ENCODE assay signal across 10 mouse cellular contexts in the genomic region with DNA sequence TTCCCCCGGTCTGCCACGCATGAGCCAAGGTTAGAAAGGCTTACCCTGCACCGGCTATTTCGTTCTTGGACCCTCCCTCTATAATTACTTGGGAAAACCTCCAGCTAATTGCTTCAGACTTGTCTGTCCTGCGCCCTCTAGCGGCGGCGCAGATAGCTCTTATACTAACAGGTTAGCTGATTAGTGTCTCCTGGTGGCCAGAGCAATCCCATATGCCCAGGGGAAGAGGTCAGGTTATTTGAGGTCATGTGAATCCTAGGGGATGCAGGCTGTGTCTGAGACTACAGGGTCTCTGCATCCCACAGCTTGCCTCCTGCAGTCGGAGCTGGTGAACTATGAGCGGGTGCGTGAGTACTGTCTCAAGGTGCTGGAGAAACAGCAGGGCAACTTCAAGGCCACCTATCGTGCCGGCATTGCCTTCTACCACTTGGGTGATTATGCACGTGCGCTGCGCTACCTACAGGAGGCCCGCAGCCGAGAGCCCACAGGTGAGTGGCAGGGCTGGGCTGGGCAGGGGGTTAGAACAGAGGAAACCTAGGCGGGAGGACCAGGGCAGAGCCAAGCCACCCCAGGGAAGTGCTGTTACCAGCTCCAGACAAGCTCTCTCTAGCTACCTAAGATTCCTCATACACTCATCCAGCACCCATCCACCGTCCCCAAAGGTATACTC. TPM values are rescaled to one million over a fixed set of nuclear protein-coding genes. Genes with fewer than 3 reads are reported as not detected.
A peak's percentile ranks its signal among the peaks of the same experiment; 100 is the strongest.
DNase-seq lines count a peak whose midpoint lies in the region; ATAC-seq lines count a peak whose summit lies in the region.
"Had no signal": no experiment of that assay in that cellular context is flagged by ENCODE, and none has a peak within 500 bp of the region (broad histone marks: within the 10 kb centered on the region; RNA-seq: fewer than 3 reads in every experiment).

No protein-coding gene starts in this region.

- ATAC-seq in cerebellum, adult (ENCODE audit: insufficient number of reproducible peaks, low FRiP score, low TSS enrichment) = no peak
- ATAC-seq in forebrain, embryonic 14.5 days = no peak
- ATAC-seq in midbrain, embryonic 11.5 days (ENCODE audit: low FRiP score) = no peak

- H3K9me3 ChIP-seq in forebrain, embryonic 14.5 days (replicated peaks; ENCODE audit: control insufficient read depth, low read length) = no peaks in the 10 kb centered on the region
- H3K9me3 ChIP-seq in midbrain, embryonic 11.5 days (ENCODE audit: control insufficient read depth, low read length) = no peaks in the 10 kb centered on the region

- H3K4me2 ChIP-seq in forebrain, embryonic 14.5 days (ENCODE audit: low read length) = peak overlapping the region; percentile 80
- peak overlapping the region; percentile 83 for H3K4me2 ChIP-seq in midbrain, embryonic 11.5 days

- peaks cover 2% of the 10 kb centered on the region; the same call in 1 of the 2 replicates for H3K4me1 ChIP-seq in forebrain, embryonic 14.5 days (ENCODE audit: control insufficient read depth, insufficient read depth, low read length)
- H3K4me1 ChIP-seq in midbrain, embryonic 11.5 days (ENCODE audit: control insufficient read depth, insufficient read depth, low read length) = 0 out of 2 replicates have a peak, but pooled peaks cover 4% of the 10 kb centered on the region

- H3K9ac ChIP-seq in forebrain, embryonic 14.5 days (ENCODE audit: low read length) = peak overlapping the region; percentile 84; the same call in 1 of the 2 replicates
- H3K9ac ChIP-seq in midbrain, embryonic 11.5 days (ENCODE audit: low read length) = no peak overlapping the region

- H3K27ac ChIP-seq in forebrain, embryonic 14.5 days (ENCODE audit: low read depth, low read length) = peak overlapping the region; percentile 92; the same call in 1 of the 2 replicates
- no peak overlapping the region for H3K27ac ChIP-seq in midbrain, embryonic 11.5 days (ENCODE audit: low read depth, low read length)

- peaks cover 2% of the 10 kb centered on the region; the same call in 1 of the 2 replicates for H3K27me3 ChIP-seq in forebrain, embryonic 14.5 days (replicated peaks; ENCODE audit: control insufficient read depth, insufficient read depth, low read length)
- peaks cover 39% of the 10 kb centered on the region for H3K27me3 ChIP-seq in midbrain, embryonic 11.5 days (ENCODE audit: control insufficient read depth, insufficient read depth, low read length)

- H3K4me3 ChIP-seq in forebrain, embryonic 14.5 days (ENCODE audit: low read depth, low read length) = peak overlapping the region; percentile 66
- no peak overlapping the region for H3K4me3 ChIP-seq in midbrain, embryonic 11.5 days (ENCODE audit: low read depth, low read length)
- H3K4me3 ChIP-seq: myocyte had no signal

- peak; percentile 75 for DNase-seq in cerebellum, adult 11-12 months
- peak; percentile 54 for DNase-seq in NIH3T3 (ENCODE audit: low read depth)
- peak; percentile 44 for DNase-seq in forebrain, embryonic 14.5 days (ENCODE audit: low spot score)
- peak; percentile 56 for DNase-seq in layer of hippocampus, adult 9-10 months (ENCODE audit: low spot score)
- DNase-seq in midbrain, embryonic 11.5 days (ENCODE audit: low spot score, missing footprints) = peak; percentile 88
- peak; percentile 58 for DNase-seq in telencephalon, adult 2 months (ENCODE audit: low read depth, low spot score)
- no peak for DNase-seq in heart, postnatal 4 days

- H3K36me3 ChIP-seq in forebrain, embryonic 14.5 days (ENCODE audit: control insufficient read depth, insufficient read depth, low read length) = peaks cover 44% of the 10 kb centered on the region
- peaks cover 2% of the 10 kb centered on the region for H3K36me3 ChIP-seq in midbrain, embryonic 11.5 days (ENCODE audit: control insufficient read depth, insufficient read depth, low read length)

- 63% methylated on average over 20 of the region's 20 CpGs for WGBS in forebrain, embryonic 14.5 days
- 67% methylated on average over 20 of the region's 20 CpGs for WGBS in midbrain, embryonic 11.5 days

RNA-seq across cellular contexts. Expression of a gene that starts 1.0 kb away (rescaled TPM):
- 69.3 and 73.8 TPM in 2 replicates for polyA plus RNA-seq in forebrain, embryonic 14.5 days (2014; fragmentation: Nextera tagmentation; extraction: Ambion mirVana)
- polyA plus RNA-seq in midbrain, embryonic 11.5 days (2014; fragmentation: Nextera tagmentation; extraction: Ambion mirVana) = 9.3 and 10.2 TPM in 2 replicates
- not detected for total RNA-seq in heart, postnatal 4 days (2021)
- total RNA-seq: heart, adult 18-20 months had no signal

RNA-seq across cellular contexts. Expression of a gene that starts 19.7 kb away (rescaled TPM):
- 12.8 and 13.8 TPM in 2 replicates for polyA plus RNA-seq in forebrain, embryonic 14.5 days (2014; fragmentation: Nextera tagmentation; extraction: Ambion mirVana)
- 5.1 and 8.8 TPM in 2 replicates for polyA plus RNA-seq in midbrain, embryonic 11.5 days (2014; fragmentation: Nextera tagmentation; extraction: Ambion mirVana)
- 10 to 100 TPM; 16.7 TPM for total RNA-seq in heart, postnatal 4 days (2021)

RNA-seq across cellular contexts. Expression of a gene that starts 34.4 kb away (rescaled TPM):
- 10.8 and 14.5 TPM in 2 replicates for polyA plus RNA-seq in forebrain, embryonic 14.5 days (2014; fragmentation: Nextera tagmentation; extraction: Ambion mirVana)
- 8.6 and 9.3 TPM in 2 replicates for polyA plus RNA-seq in midbrain, embryonic 11.5 days (2014; fragmentation: Nextera tagmentation; extraction: Ambion mirVana)
- under 1 TPM; 0.70 to 0.81 TPM for total RNA-seq in heart, postnatal 4 days (2021)
